Mouse (Mus musculus) urinary bladder, postnatal 14 days (tissue): ENCODE measurements around the gene BB287469.
"Not testable (repeated sequence)": the region's sequence is repeated elsewhere in the genome, so short reads cannot be mapped to it uniquely, and the experiment has no call there.

Source experiments
- DNase-seq: peaks from one replicate; pipeline ENCODE4 v3.0.0; 2021; ENCODE audit warnings: low spot score

BB287469 gene

GRCm38 (mm10) chr12:87816277-87816676 is at the start of gene BB287469:
BB287469 (plus strand) TSS chr12:87816577.
- not testable (repeated sequence) for DNase-seq

DNA sequence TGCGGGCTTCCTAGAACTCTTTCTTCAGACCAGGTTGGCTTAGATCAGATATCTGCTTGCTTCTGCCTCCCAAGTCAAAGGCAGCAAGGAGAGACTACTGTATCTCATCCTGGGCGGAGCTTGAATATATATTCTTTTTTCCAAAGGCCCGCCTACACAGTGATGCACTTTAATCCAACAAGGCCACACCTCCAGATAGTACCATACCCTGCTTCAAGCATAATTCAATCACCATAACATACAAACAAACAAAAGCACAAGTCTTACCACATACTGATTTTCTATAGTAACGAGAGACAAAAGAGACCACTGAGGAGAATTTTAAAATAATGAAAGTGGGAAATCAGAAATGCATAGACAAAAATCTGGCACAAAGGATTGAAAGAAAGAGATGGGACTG is 40.7 kb upstream of the BB287469 start, which contains the start of gene Gm21319:
Gene Gm21319, minus strand, starts transcription at position 101 of the 400 bp plus-strand sequence.
- DNase-seq: not testable (repeated sequence)

GRCm38 (mm10) chr12:87795212-87795611 is 21.2 kb upstream of the BB287469 start, which contains the start of gene Gm21936:
Gm21936 (plus strand) TSS chr12:87795512.
- not testable (repeated sequence) for DNase-seq

GRCm38 (mm10) chr12:87797971-87798370 is 18.4 kb upstream of the BB287469 start:
- not testable (repeated sequence) for DNase-seq

DNA sequence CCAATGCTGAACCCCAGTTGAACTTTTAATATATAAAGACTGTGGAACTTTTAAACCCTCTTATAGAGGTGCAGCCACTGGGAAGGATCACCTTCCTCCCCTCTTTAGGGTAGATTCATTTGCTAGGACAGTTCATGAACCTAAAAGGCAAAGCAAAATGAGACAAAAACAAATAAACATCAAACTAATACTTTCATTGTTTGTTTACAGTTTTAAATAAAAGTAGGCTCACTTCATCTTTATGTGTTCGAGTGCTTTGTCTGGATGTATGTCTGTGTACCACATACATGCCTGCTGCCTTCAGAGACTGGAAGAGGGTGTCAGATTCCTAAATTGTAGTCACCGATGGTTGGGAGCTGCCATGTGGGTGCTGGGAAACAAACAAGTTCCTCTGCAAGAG is 25.9 kb downstream of the BB287469 start, which contains the start of gene Gm2001:
Gene Gm2001, minus strand, starts transcription at position 101 of the 400 bp plus-strand sequence.
- DNase-seq: not testable (repeated sequence)

DNA sequence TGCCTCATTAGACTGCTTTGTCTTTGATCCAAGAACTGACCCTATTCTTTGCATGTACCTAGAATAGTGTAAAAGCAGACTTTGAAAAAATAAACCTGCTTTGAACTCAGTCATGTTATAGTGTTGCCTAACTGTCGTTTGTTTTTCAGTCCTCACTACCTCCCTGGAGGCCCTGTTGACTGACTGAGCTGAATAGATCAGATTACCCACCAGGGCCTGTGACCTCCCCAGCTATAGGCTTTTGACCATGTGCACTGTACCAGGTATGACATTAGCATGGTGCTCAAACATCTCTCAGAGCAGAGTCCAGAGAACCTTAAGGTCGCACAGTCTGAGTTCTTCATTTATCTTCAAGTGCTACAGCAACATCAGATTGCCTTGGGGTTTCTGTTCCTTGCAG is 34.3 kb downstream of the BB287469 start:
- not testable (repeated sequence) for DNase-seq

DNA sequence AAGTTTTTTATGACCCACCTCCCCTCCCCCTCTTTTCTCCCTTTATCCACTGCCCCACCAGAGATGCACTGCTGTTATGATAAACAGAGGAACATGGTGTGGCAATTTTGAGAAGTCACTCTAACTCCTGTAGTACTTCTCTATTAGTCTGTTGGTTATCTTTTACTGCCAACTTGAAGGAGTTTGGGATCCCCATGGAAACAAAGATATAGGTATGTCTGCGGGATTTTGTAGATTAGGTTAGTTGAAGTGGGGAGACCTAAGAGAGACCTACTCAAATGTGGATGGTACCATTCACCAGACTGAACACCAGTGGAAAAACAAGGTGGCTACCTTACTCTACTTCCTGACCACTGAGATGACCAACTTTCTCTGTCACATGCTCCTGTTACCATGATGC is 39.7 kb downstream of the BB287469 start:
- not testable (repeated sequence) for DNase-seq

DNA sequence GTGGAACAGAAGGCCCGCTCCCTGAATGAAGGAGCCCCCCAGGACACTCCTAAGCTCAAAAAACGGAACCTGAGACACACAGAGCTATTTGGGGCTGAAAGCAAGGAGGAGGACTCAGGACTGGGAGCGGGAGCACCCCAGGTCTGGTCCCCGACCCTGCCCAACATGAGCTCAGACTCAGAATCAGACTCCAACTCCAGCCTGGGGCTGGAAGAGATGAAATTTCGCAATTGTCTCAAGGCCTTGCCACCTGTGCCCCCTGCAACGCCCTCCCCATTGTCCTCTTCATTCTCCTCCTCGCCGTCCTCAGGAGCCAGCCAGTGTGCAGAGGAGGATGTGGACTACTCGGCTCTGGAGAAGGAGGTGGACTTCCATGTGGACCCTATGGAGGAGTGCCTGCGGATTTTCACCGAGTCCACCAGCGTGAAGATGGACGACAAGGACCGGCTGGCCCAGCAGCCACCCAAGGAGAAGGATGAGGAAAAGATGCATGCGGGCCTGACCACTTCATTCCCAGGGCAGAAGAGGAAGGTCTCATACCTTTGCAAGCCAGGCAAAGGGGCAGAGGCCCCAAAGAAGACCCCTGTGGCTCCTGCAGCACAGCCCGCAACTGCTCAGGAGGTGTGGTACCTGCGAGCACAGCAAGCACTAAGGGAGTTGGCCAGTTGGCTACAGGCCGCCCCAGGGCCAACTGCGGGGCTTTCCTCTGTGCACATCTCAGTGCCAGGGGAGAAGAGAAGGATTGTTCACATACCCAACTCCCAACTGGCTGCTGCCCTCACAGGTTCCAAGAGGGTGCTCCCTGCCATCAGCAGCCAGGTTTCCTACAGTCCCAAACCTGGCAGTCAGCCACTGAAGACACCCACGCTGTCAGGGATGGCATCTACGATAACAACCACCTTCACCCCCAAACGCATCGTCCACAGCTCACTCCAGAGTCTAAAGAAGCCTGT is 45.6 kb downstream of the BB287469 start:
- DNase-seq: not testable (repeated sequence)

DNA sequence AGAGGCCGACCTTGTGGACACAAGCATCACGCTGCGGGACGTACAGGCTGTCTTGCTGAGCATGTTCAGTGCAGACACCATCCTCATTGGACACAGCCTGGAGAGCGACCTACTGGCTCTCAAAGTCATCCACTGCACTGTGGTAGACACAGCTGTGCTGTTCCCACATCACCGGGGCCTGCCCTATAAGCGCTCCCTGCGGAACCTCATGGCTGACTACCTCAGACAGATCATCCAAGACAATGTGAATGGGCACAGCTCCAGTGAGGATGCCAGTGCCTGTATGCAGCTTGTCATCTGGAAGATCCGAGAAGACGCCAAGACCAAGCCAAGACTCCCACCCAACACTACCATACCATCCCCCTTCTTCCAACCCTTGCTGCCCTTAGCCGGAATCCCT is 47.3 kb downstream of the BB287469 start:
- not testable (repeated sequence) for DNase-seq

GRCm38 (mm10) chr12:87864048-87864447 is 47.7 kb downstream of the BB287469 start:
- not testable (repeated sequence) for DNase-seq
